Mouse (Mus musculus): ENCODE results near the gene Mus81.
"Not testable (repeated sequence)": the region's sequence is repeated elsewhere in the genome, so short reads cannot be mapped to it uniquely, and the experiment has no call there.

The Mus81 gene

DNA sequence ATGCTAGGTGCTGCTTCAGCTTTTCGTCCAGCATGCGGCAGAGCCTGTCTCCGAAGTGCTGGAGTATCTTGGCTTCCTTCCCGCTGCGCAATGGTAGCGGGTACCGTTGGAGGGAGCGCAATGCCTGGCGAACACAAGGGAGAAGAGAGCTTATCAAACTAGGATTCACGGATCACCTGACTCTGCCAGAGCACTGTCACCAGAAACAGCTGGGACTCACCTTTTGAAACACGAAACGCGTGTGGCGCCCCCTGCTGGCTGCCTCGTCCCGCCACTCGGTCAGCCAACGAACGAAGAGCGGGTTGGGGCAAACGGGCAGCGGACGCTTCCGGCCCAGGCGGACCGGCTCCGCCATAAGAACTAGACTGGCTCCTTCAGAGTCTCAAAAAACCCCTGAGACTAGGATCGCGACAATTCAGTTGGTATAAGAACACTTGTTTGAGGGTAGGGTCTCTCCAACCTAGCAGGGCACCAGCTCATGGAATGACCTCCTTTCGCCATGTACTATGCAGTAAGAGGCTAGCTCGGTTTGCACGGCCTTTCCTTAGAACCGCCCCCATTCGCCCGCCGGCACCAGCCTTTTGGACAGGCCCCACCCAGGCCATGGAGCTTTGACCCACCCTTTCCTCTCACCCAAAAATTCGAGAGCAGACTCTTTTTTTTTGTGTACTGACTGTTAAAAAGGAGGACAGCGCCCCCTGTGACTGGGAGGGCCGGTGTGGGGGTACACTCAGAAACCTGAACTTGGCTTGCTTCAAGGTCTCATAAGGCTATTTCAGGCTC lies at the start of gene Mus81:
TSS of gene Mus81 (minus strand) at position 635 of the 783 bp plus-strand sequence.
- peak; percentile 97 for DNase-seq (ENCODE audit: low read depth in 2 of 2, low spot score in 2 of 2)

DNA sequence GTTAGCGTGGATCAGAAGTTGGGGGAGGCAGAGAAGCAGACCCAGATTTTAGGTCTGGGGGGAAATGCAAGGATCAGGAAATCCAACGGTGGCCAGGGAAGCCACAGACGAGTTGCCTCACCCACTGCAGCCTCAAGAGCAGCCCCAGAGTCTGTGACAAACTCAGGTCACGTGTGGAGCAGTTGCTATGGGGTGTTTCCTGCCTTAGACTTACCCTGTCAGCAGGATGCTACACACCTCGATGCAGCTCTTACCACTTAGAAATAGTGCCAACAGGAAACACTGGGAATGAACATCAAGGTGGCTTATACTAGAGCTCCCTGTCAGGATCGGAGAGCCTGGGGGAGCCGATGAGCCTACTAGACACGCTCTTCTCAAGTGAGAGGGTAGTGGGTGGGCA lies 44.3 kb upstream of the Mus81 start:
- DNase-seq (ENCODE audit: low read depth in 2 of 2, low spot score in 2 of 2) = peak; percentile 16 to 24

DNA sequence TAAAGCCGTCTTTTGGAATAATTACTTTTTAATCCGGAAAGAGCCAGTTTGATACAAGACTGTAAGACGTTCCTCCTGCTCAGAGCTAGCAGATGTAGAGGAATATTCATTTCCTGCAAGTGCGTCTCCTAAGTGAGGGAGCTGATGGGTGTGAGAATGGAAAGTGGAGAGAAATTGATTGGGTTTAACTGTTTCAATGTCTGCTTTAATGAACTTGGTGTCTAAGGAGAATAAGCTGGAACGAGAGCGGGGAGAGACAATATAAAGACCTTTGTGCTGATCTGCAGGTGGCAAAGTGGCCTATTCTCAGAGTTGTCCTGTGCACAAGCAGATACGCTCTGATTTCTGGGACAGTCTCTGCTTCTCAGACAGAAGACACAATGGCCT lies 41.9 kb upstream of the Mus81 start:
- DNase-seq (ENCODE audit: low read depth in 2 of 2, low spot score in 2 of 2) = no peak

DNA sequence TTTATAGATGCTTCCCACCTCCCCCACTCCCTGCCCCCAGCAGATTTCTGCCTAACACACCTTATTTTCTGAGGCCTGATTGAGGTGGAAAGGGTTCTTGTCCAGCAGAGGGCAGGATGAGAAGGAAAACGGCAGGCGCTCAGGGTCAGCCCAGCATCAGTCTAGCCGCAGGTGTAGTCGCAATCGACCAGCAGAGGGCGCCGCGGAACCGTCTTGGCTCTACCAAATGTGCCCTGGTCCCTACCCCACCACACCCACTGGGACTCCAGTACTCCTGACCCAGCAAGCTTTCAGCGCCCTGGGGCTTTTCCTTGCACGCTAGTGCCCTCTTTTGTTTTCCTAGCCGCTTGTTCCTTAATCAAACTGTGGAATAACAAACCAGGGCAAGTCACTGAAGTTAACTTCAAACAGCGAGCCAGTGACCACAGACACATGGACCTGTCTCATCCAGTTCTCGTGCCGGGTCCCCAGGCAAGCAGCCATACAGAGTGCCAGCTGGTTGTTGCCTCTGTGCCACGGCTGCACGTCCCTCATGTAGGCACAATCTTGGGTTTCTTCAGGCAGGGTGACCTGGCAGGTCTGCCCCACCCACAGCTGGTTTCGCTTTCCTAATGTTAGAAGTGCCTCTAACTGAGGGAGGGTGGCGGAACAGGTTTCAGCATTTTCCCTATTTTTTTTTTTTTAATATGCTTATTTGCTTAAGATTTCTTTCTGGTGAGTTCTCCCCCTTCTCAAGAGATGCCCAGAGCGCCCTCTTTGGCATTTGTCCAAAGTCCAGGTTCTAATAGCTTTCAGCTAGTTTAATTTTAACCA lies 41.3 kb upstream of the Mus81 start:
- DNase-seq (ENCODE audit: low read depth in 2 of 2, low spot score in 2 of 2) = peak; percentile 91 to 94

DNA sequence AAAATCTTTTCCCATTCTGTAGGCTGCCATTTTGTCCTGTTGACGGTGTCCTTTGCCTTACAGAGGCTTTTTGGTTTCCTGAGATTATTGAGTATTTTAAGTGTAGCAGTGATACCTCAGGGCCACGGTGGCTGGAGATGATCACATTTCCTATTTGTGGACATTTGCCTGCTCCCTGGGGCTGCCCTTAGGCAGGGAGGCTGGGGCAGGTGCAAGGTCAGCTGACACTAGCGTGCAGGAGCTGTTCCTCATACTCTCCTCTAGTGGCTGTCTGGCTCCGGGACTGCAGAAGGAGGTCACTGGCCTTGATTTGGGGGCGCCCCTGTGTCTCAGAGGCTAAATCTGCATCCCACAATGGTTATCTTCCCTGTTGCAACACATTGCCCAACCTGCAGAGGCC lies 37.0 kb upstream of the Mus81 start:
- DNase-seq (ENCODE audit: low read depth in 2 of 2, low spot score in 2 of 2) = no peak

DNA sequence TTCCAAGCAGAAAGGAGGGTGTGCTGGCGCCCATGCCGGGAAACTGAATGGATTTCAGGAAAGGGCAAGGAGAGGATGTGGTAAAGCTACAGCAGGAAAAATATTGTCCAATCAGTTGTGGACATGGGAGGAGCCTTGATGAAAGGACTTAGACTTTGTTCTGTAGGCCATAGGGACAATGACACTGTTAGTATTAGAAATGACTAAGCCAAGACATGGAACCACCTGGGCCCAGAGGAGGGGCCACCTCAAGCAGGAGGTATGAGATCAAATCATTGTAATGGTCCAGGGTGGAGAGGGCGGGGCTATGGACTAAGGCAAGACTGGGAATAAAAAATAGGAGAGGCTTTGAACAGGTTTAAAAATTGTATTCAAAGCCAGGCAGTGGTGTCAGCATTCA lies 30.5 kb upstream of the Mus81 start:
- DNase-seq (ENCODE audit: low read depth in 2 of 2, low spot score in 2 of 2) = no peak

DNA sequence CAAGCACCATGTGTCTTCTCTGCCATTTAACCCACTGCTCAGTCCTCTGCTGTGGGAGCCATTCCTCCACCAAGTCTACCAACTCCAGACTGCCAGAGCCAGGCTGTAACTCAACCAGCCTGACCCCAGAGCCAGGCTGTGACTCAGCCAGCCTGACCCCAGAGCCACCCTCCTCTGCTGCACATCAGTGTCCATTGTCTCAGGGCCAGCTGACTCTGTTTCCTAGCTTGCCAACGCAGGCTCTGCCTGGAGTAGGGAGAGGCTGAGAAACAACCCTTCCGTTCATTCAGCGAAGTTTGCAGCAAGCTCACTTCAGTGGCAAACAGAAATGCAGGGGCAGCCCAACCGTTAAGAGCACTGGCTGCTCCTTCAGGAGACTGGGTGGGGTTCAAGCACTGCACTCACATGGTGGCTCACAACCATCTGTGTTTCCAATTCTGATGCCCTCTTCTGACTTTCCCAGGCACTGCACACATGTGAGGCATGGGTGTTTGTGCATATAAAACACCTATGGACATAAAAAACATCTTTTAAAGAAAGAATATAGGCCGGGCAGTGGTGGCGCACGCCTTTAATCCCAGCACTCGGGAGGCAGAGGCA lies 28.8 kb upstream of the Mus81 start:
- no peak for DNase-seq (ENCODE audit: low read depth in 2 of 2, low spot score in 2 of 2)

DNA sequence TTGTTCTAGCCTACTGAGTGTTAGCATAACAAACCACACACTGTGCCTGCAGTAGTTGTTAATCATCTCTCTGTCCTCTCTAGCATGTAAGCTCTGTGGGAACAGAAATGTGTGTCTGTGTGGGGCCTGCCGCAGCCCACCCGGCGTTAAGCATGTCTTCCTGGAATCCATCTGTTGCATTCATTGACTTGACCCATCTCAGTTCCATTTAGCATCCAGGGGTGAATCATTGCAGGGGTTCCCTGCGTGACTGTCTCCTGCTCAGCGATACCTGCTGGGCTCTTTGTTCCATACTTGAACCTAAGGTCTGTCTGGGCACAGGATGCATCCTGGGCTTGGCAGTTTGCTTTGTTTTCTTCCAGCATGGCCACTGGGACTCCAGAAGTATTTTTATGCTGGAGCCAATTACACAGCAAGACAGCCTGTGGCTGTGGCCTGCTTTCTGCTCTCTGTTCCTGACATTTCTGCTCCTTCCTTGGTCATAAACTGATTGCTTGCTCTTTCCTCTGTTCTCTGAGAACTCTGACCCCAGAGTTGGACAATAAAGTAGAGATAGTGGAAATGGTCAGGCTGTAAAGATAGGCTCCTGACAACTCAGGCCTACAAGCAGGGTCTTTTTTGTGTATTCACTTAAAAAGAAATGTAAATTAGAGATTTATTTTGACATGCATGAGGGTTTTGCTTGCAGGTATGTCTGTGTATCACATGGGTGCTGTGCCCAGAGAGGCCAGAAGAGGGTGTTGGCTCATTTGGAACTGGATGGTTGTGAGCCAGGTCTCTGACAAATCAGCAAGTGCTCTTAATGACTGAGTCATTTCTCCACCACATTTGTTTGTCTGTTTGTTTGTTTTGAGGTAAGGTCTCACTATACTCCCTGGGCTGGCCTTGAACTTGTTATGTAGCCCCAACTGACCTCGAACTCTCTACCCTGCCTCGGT lies 27.9 kb upstream of the Mus81 start:
- DNase-seq (ENCODE audit: low read depth in 2 of 2, low spot score in 2 of 2) = no peak

DNA sequence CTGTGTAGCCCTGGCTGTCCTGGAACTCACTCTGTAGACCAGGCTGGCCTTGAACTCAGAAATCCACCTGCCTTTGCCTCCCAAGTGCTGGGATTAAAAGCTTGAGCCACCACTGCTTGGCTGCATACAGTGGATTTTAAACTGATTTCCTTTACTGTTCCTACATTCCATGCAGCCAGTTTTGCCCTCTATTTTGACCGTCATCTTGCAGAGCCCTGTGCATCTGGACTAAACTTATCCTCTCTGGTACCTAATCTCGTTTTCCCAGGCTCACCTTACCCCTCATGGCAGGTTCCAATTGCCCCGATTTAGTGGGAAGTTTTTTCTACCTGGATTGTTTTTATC lies 24.8 kb upstream of the Mus81 start:
- no peak for DNase-seq (ENCODE audit: low read depth in 2 of 2, low spot score in 2 of 2)

DNA sequence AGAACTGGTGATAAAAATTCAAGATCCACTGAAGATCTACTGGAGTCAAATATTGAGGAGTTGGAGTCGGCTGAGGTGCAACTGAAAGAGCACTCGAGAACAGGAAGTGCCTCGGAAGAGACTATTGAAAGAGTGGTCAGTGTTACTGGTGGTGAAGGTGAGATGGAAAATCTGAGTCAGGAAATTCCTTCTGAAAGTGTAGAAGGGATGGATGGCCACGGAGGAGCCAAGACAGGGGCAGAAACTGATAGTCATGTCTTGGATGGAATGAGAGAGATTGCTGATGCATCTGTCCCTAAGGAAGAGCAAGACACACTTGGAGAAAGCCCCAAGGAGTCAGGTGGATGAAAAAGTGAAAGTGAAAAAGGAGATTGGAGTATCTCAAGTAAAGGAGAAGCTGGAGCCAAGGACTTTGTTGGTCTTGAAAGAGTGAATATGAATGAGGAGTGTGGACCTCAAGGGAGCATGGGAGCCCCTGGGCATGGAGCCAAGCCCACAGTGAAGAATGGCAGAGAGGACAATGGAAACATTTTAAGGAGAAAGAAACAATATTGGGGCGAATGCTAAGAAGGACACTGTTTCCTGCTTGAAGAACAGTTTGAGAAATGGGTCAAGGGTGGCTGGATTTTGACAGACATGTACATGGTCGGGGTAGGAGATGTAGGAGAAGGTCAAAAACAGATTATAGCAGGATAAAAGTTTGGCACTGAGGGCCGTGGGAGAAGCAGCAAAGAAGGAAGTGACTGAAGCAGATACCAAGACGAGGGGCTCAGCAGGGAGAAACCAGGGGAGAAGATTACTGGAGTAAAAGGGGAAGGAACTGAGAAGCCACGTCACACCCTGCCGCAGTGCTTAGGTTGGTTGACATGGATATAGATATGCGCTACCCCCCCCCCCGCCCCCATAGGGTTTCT lies 24.1 kb upstream of the Mus81 start:
- no peak for DNase-seq (ENCODE audit: low read depth in 2 of 2, low spot score in 2 of 2)

DNA sequence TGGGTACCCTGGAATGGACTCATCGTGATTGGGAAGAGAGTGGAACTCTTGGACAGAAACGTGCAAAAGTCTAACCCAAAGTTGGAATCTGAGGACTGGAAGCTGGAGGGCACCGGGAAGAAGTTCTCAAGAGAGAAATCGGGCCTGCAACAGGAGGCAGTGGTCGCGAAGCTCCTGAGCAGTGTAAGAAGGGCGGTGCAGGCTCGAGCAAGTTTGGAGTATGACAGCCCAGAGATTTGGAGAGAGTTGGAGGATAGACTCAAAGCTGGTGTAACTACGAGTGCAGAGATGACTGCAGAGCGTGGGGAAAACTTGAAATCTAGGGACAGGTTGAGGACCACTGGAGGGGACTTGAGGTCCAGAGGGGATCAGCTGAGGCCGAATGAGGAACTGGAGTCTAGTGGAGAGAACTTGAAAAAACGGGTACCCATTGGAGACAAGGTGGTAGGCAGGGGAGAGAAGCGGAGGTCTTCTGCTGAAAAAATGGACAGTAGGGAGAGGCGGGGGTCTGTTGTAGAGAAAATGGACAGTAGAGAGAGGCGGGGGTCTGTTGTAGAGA lies 23.0 kb upstream of the Mus81 start:
- no peak for DNase-seq (ENCODE audit: low read depth in 2 of 2, low spot score in 2 of 2)

DNA sequence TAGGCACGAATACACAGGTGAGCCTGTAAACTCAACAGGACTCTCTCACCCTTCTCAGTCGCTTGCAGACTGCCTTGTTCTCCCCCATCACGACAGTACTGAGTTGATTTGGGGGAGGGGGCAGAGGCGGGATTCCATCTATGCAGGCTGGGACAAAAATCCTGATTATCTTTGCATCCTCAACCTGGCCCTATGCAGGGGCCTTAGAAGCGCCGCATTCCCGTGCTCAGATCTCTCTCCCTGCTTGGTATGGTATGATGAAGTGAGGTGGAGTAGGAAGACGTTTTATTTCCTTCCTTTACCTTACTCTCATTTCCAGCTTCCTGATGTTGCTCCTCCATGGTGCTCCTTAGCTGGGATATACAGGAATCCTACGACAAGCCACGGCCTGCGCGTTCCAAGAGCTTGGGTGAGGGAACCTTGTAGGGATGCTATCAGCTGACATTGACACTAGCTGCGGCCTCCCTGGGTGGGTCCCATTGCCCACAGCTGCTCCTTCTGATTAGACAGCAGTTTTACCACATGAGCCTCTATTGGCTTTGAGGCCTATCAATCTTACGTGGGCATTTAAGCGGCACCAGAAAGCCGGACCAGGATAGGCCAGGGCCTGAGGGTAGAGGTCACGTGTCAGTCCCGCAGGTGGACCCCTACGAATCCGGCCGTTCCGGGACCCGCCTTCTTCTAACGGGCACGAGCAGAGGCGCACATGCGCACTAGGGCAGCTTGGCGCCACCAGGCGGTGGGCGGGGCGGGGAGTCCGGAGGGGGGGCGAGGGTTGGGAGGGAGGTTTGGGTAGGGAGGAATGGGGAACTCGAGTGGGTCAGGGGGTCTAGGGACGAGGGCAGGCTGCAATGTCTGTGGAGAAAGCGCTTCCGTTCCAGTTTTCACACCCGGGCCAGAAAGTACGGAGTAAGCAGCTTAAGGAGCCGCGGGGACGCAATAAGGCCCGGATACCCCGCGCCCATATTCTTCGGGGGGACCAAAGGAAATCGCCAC lies 22.1 kb upstream of the Mus81 start, which contains the start of gene Snx32:
TSS of gene Snx32 (minus strand) at position 508 of the 996 bp plus-strand sequence.
- DNase-seq (ENCODE audit: low read depth in 2 of 2, low spot score in 2 of 2) = peak; percentile 87 to 88

DNA sequence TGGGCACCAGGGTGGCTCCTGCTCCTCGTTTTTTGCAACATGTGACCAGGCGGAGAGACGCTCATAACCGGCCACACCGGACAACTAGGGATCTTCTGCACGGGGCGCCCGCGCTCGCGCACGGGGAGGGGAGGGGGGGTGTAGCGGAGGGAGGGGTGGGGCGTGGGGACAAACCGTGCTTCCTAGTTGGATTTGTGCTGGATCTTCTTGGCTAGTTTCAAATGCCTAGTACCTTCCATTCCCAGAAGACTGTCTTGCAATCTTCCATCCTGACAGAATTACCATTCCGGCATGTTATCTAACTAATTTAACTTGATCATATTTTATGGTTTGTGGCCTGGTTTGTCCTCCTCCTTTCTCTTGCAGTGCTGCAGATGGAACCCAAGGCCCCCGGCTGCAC lies 15.5 kb upstream of the Mus81 start, which contains the start of gene 1700020D05Rik:
TSS of gene 1700020D05Rik (minus strand) at position 101 of the 400 bp plus-strand sequence.
- no peak for DNase-seq (ENCODE audit: low read depth in 2 of 2, low spot score in 2 of 2)

DNA sequence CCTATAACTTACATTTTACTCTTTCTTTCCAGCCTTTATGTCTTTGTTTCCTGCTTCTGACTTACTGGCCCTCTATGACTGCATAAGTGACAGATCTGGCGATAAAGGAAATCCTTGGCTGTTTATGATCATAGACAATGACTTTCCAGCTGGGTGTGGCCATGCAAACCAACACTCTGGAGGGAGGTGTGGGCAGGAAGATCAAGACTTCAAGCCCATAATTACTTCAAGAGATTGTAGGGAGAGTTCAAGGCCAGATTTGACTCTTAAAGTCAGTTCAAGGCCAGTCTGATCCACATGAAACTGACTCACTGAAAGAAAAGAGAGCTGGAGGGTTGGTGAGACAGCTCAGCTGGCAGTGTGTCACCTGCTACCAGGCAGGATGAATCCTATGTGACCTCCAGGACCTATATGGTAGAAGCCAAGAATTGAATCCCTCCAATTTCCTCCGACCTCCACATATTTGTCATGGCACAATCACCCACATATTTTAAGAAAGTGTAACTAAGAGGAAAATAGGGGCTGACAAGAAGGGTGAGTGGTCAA lies 12.2 kb upstream of the Mus81 start:
- DNase-seq (ENCODE audit: low read depth in 2 of 2, low spot score in 2 of 2) = no peak

DNA sequence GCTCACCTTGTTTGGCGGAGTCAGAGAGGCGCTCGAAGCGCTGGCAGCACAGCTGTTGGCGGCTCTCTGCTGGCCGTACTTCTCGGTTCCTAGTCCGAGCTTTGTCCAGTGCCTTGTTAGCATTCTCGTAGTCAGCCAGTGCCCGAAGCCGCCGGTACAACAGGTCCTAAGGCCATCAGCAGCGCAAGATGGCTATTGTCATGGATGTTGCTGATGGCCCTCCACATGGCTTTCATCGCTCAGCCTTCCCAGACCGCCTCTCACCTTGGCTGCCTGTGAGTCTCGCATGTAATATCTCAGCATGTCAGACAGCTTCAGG lies 7.8 kb upstream of the Mus81 start:
- no peak for DNase-seq (ENCODE audit: low read depth in 2 of 2, low spot score in 2 of 2)

DNA sequence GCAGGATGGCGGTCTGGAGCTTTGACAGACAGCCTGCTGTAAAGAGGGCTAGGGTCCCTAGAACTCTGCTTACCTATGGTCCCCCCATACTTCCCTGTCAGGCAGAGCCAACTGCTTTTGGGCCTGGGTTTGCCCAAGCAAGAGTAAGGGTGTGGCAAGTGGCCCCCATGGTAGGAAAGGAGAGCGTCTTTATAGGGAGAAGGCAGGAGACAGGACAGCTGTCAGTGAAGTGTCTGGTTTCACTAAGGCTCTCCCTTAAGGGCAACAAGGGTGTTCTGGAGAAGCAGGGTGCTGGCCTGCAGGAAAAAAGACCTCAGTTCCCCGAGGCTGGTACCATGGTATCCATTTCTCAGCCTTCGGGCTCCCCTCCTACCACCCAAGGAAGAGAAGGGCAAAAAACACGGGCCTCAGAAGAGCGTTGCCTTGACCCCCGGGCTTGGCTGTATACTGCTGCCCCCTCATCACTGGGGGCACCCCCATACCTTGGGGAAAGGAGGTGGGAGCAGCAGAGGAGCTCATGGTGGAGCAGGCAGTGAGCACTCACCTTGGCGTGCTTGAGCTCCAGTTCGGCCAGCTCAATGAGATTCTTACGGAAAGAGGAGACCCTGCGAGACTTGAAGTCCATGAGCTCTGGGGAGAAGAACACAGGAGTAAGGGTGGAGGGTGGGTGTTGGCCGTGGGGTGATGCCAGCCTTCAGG lies 7.3 kb upstream of the Mus81 start:
- no peak for DNase-seq (ENCODE audit: low read depth in 2 of 2, low spot score in 2 of 2)

DNA sequence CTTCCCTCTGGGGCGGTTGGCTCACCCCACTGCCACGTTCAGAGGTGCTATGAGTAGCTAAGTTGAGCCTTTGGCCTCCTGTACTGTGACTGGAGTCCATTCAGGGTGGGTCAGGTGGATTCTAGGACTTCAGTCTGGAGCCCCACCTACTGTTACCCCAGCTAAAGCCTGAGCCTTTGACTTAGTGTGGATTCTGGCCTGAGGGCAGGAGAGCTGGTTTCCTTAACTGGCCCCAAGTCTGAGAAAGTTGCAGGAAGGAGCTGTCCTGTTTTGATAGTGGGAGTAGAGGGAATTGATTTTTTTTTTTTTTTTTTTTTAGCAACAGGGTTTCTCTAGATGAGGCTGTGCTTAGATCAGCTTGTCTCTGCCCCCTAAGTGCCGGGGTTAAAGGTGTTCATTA lies 6.1 kb upstream of the Mus81 start:
- no peak for DNase-seq (ENCODE audit: low read depth in 2 of 2, low spot score in 2 of 2)

DNA sequence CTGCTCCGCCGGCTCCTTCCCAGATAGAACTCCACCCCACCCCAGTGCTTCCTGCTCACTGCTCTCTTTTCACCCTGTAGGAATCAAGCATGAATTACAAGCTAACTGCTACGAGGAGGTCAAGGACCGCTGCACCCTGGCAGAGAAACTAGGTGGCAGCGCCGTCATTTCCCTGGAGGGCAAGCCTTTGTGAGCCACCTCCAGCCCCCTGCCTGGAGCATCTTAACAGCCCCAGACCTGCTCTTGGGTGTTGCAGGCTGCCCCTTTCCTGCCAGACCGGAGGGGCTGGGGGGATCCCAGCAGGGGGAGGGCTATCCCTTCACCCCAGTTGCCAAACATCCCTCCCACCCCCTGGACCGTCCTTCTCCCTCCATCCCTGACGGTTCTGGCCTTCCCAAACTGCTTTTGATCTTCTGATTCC lies 5.1 kb upstream of the Mus81 start:
- not testable (repeated sequence) for DNase-seq (ENCODE audit: low read depth in 2 of 2, low spot score in 2 of 2)
